ENCODE assay signal across 26 mouse cellular contexts in the genomic region with DNA sequence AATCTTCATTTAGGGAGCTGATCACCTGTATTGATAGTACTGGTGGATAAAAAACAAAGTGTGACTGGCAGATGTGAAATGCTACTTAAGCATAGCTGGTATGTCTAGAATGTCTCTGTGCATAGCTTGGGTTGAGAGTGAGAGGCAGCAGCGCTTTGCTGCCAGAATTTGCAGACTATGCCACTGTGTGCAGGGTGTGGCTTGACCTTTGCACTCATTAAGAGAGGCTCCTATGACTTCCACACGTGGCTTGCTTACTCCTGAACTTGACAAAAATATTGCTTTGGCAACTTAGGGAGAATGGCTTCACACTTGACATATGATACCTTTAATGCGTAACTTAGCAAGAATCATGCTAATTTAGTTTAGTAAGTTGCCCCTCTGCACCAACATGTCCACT.
A peak's percentile ranks its signal among the peaks of the same experiment; 100 is the strongest.
DNase-seq lines count a peak whose midpoint lies in the region; ATAC-seq and TF ChIP-seq lines count a peak whose summit lies in the region.
"Had no signal": no experiment of that assay in that cellular context is flagged by ENCODE, and none has a peak within 500 bp of the region (broad histone marks: within the 10 kb centered on the region; RNA-seq: fewer than 3 reads in every experiment).

No protein-coding gene starts in this region.

- no peaks in the 10 kb centered on the region; the same call in 1 of the 2 replicates for H3K4me1 ChIP-seq in liver, adult 2 months (ENCODE audit: control insufficient read depth, insufficient read depth, low read length)
- H3K4me1 ChIP-seq in liver, postnatal 0 days (ENCODE audit: insufficient read depth), result no peaks in the 10 kb centered on the region
- no peaks in the 10 kb centered on the region for H3K4me1 ChIP-seq in stomach, postnatal 0 days (replicated peaks; ENCODE audit: control insufficient read depth, insufficient read depth)
- no peaks in the 10 kb centered on the region for H3K4me1 ChIP-seq in midbrain, embryonic 14.5 days (ENCODE audit: control insufficient read depth, insufficient read depth, low read length)
- H3K4me1 ChIP-seq: embryonic facial prominence, embryonic 13.5 days; limb, embryonic 12.5 days; liver, embryonic 12.5 days; midbrain, embryonic 10.5 days; stomach, embryonic 15.5 days had no signal

- no peaks in the 10 kb centered on the region for H3K36me3 ChIP-seq in liver, adult 2 months (ENCODE audit: control insufficient read depth, insufficient read depth, low read length)
- H3K36me3 ChIP-seq in liver, postnatal 0 days (replicated peaks; ENCODE audit: insufficient read depth, low read length), result no peaks in the 10 kb centered on the region
- H3K36me3 ChIP-seq in stomach, postnatal 0 days (ENCODE audit: control insufficient read depth, insufficient read depth, low read length), result no peaks in the 10 kb centered on the region
- H3K36me3 ChIP-seq in midbrain, embryonic 14.5 days (ENCODE audit: control insufficient read depth, insufficient read depth, low read length), result no peaks in the 10 kb centered on the region
- H3K36me3 ChIP-seq: embryonic facial prominence, embryonic 13.5 days; limb, embryonic 12.5 days; liver, embryonic 12.5 days; midbrain, embryonic 10.5 days; stomach, embryonic 15.5 days had no signal

- no peaks in the 10 kb centered on the region for H3K9me3 ChIP-seq in liver, postnatal 0 days (ENCODE audit: low read length)
- no peaks in the 10 kb centered on the region for H3K9me3 ChIP-seq in stomach, postnatal 0 days (ENCODE audit: control insufficient read depth, low read length)
- H3K9me3 ChIP-seq in midbrain, embryonic 14.5 days (ENCODE audit: control insufficient read depth, low read length), result no peaks in the 10 kb centered on the region
- H3K9me3 ChIP-seq: embryonic facial prominence, embryonic 13.5 days; forebrain, embryonic 13.5 days; limb, embryonic 12.5 days; liver, embryonic 12.5 days; midbrain, embryonic 10.5 days; stomach, embryonic 15.5 days had no signal

- no peak for TF ChIP-seq EP300 in liver, postnatal 0 days (IDR thresholded peaks at IDR 0.05; ENCODE audit: low read depth)
- no peak for TF ChIP-seq EP300 in stomach, postnatal 0 days (optimal IDR thresholded peaks at IDR 0.05)

- H3K4me2 ChIP-seq in liver, postnatal 0 days (ENCODE audit: low read depth, low read length), result no peak overlapping the region
- no peak overlapping the region for H3K4me2 ChIP-seq in stomach, postnatal 0 days (replicated peaks; ENCODE audit: low read depth)
- H3K4me2 ChIP-seq in midbrain, embryonic 14.5 days (ENCODE audit: low read length), result no peak overlapping the region
- H3K4me2 ChIP-seq: embryonic facial prominence, embryonic 13.5 days; forebrain, embryonic 13.5 days; hindbrain, embryonic 14.5 days; limb, embryonic 12.5 days; liver, embryonic 12.5 days; stomach, embryonic 15.5 days had no signal

- no peak overlapping the region for H3K27ac ChIP-seq in liver, adult 2 months (replicated peaks; ENCODE audit: insufficient read depth, low read depth, low read length)
- H3K27ac ChIP-seq in liver, postnatal 0 days (ENCODE audit: low read depth), result no peak overlapping the region
- no peak overlapping the region for H3K27ac ChIP-seq in stomach, postnatal 0 days (replicated peaks)
- no peak overlapping the region for H3K27ac ChIP-seq in midbrain, embryonic 14.5 days (replicated peaks; ENCODE audit: low read depth, low read length)
- H3K27ac ChIP-seq: embryonic facial prominence, embryonic 13.5 days; forebrain, embryonic 13.5 days; gastrocnemius, adult 2 months; hindbrain, embryonic 14.5 days; limb, embryonic 12.5 days; liver, embryonic 12.5 days; macrophage; midbrain, embryonic 10.5 days; stomach, embryonic 15.5 days had no signal

- DNase-seq in liver, adult 2 months (ENCODE audit: extremely low read depth, low read depth, low spot score), result peak; percentile 31
- no peak for DNase-seq in liver, postnatal 0 days
- DNase-seq in adipocyte (ENCODE audit: low spot score), result peak; percentile 23
- DNase-seq in kidney, adult 9 months, result peak; percentile 65
- peak; percentile 17 for DNase-seq in stomach, postnatal 0 days (ENCODE audit: low spot score)
- DNase-seq in midbrain, embryonic 14.5 days, result no peak
- no peak for DNase-seq in ovary, adult 18-20 months (ENCODE audit: low spot score)
- DNase-seq: adrenal gland, adult 8-10 months; cerebellum, adult 2 months; cerebellum, postnatal 25 days; embryo, embryonic 11 days; gastrocnemius, adult 2 months; heart, postnatal 4 days; lung, adult 2 months; right cerebral cortex, adult 18-20 months; right cerebral cortex, postnatal 4 days had no signal

- WGBS in liver, adult 2 months, result 66% methylated on average over 3 of the region's 3 CpGs
- WGBS in liver, postnatal 0 days (ENCODE audit: insufficient replicate concordance), result 71% methylated on average over 3 of the region's 3 CpGs
- 58% methylated on average over 3 of the region's 3 CpGs for WGBS in stomach, postnatal 0 days
- 81% methylated on average over 3 of the region's 3 CpGs for WGBS in midbrain, embryonic 14.5 days

- no peak overlapping the region for H3K9ac ChIP-seq in liver, adult 2 months (ENCODE audit: low read depth, low read length)
- no peak overlapping the region for H3K9ac ChIP-seq in liver, postnatal 0 days (replicated peaks)
- no peak overlapping the region for H3K9ac ChIP-seq in stomach, postnatal 0 days (ENCODE audit: low read length)
- H3K9ac ChIP-seq in midbrain, embryonic 14.5 days (replicated peaks; ENCODE audit: low read length), result no peak overlapping the region
- H3K9ac ChIP-seq: embryonic facial prominence, embryonic 13.5 days; forebrain, embryonic 13.5 days; hindbrain, embryonic 14.5 days; limb, embryonic 12.5 days; liver, embryonic 12.5 days; stomach, embryonic 15.5 days had no signal

- no peaks in the 10 kb centered on the region for H3K27me3 ChIP-seq in liver, adult 2 months (ENCODE audit: control insufficient read depth, insufficient read depth, low read length)
- no peaks in the 10 kb centered on the region for H3K27me3 ChIP-seq in liver, postnatal 0 days (ENCODE audit: insufficient read depth, low read length)
- no peaks in the 10 kb centered on the region for H3K27me3 ChIP-seq in stomach, postnatal 0 days (ENCODE audit: control insufficient read depth, insufficient read depth, low read length)
- H3K27me3 ChIP-seq in midbrain, embryonic 14.5 days (ENCODE audit: control insufficient read depth, insufficient read depth, low read length), result no peaks in the 10 kb centered on the region
- H3K27me3 ChIP-seq: embryonic facial prominence, embryonic 13.5 days; forebrain, embryonic 13.5 days; limb, embryonic 12.5 days; liver, embryonic 12.5 days; stomach, embryonic 15.5 days had no signal

- no peak for TF ChIP-seq CTCF in liver, adult 2 months (IDR thresholded peaks at IDR 0.05; ENCODE audit: low read depth, low read length)
- no peak for TF ChIP-seq CTCF in liver, postnatal 0 days (IDR thresholded peaks at IDR 0.05; ENCODE audit: low read depth)
- TF ChIP-seq CTCF in stomach, postnatal 0 days (IDR thresholded peaks at IDR 0.05; ENCODE audit: low read depth), result no peak

- no peak for ATAC-seq in liver, postnatal 0 days
- no peak for ATAC-seq in stomach, postnatal 0 days (ENCODE audit: low FRiP score, low TSS enrichment)
- no peak for ATAC-seq in midbrain, embryonic 14.5 days (ENCODE audit: low FRiP score, low TSS enrichment)
- ATAC-seq: forebrain, embryonic 13.5 days; inflammation-experienced regulatory T-cells, adult 6 months; liver, embryonic 12.5 days had no signal

- TF ChIP-seq POLR2A in liver, adult 2 months (IDR thresholded peaks at IDR 0.05; ENCODE audit: extremely low read depth, insufficient read depth, low read length), result no peak

- H3K4me3 ChIP-seq in liver, adult 2 months (ENCODE audit: insufficient read depth, low read depth, low read length), result no peak overlapping the region
- no peak overlapping the region for H3K4me3 ChIP-seq in liver, postnatal 0 days (ENCODE audit: low read depth, low read length)
- no peak overlapping the region for H3K4me3 ChIP-seq in stomach, postnatal 0 days (ENCODE audit: low read depth, low read length)
- no peak overlapping the region for H3K4me3 ChIP-seq in midbrain, embryonic 14.5 days (replicated peaks; ENCODE audit: low read depth, low read length)
- H3K4me3 ChIP-seq: embryonic facial prominence, embryonic 13.5 days; erythroblast, embryonic 14.5 days; forebrain, embryonic 13.5 days; gastrocnemius, adult 2 months; limb, embryonic 12.5 days; liver, embryonic 12.5 days; midbrain, embryonic 10.5 days; stomach, embryonic 15.5 days had no signal

- H3K79me2 ChIP-seq in liver, adult 2 months (ENCODE audit: control insufficient read depth, insufficient read depth, low read length), result no peaks in the 10 kb centered on the region

Comparison
In these comparisons a context has a peak if more than half of its experiments do, and no peak if none do; other contexts are left out.
1. DNase-seq: peak in liver, adult 2 months (single experiment), adipocyte (single experiment), kidney, adult 9 months (single experiment) and stomach, postnatal 0 days (single experiment); none in liver, postnatal 0 days (single experiment), midbrain, embryonic 14.5 days (single experiment) and ovary, adult 18-20 months (single experiment).